Mouse (Mus musculus) T-helper 2 cell (primary cell): ENCODE results near the gene Tbx3.

ENCODE experiments used
- in situ Hi-C: fragments of 300-600 bp; cut with MboI, MseI; formaldehyde crosslinking; loops from one replicate; pipeline ENCODE4 v1.15.1; 2025; ENCODE audit warnings: high pct_unique_total_duplicates

Gene Tbx3

GRCm38 (mm10) chr5:119704900-119705299, 34.4 kb downstream of the Tbx3 start:
- in situ Hi-C loops: no loop called here

GRCm38 (mm10) chr5:119706467-119706866, 36.0 kb downstream of the Tbx3 start:
- in situ Hi-C loops: no loop called here

- in situ Hi-C loops: no loop called here
Measured at GRCm38 (mm10) chr5:119708850-119709585, 38.5 kb downstream of the Tbx3 start.

- in situ Hi-C loops: loop anchor here (5.0 kb wide), 1 partner anchor 928 kb away; no protein-coding TSS in a partner anchor
Measured at GRCm38 (mm10) chr5:119709826-119710559, 39.5 kb downstream of the Tbx3 start.

GRCm38 (mm10) chr5:119710756-119711155, 40.3 kb downstream of the Tbx3 start:
- in situ Hi-C loops: loop anchor here (5.0 kb wide), 1 partner anchor 928 kb away; no protein-coding TSS in a partner anchor

GRCm38 (mm10) chr5:119711626-119712025, 41.2 kb downstream of the Tbx3 start:
- in situ Hi-C loops: loop anchor here (5.0 kb wide), 1 partner anchor 929 kb away; no protein-coding TSS in a partner anchor

- in situ Hi-C loops: loop anchor here (5.0 kb wide), 1 partner anchor 930 kb away; no protein-coding TSS in a partner anchor
Measured at GRCm38 (mm10) chr5:119712679-119713246, 42.3 kb downstream of the Tbx3 start.

GRCm38 (mm10) chr5:119720471-119721265, 50.2 kb downstream of the Tbx3 start:
- in situ Hi-C loops: no loop called here

GRCm38 (mm10) chr5:119732978-119733377, 62.5 kb downstream of the Tbx3 start:
- in situ Hi-C loops: no loop called here
